Comparison of ENCODE assay signal across 33 mouse cellular contexts in the genomic region with DNA sequence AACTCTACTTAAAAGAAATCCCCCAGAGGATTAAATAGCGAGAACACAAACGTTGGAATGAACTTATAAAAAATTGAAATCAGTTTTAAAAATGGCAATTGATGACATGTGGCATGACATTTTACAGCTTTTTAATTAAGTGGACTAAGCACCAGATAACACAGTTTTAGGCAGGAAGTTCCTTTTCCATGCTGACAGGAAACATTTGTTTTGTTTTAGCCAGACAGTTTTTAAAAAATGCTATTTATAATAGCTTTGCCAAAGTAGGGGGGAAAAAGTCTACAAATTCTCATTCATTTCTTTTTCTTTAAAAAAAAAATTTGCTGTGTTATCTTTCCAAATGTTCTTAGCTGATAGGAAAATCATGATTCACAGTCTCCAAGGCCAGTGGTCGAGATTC. TPM values are rescaled to one million over a fixed set of nuclear protein-coding genes. Genes with fewer than 3 reads are reported as not detected.
DNase-seq lines count a peak whose midpoint lies in the region; ATAC-seq and TF ChIP-seq lines count a peak whose summit lies in the region.
"Had no signal": no experiment of that assay in that cellular context is flagged by ENCODE, and none has a peak within 500 bp of the region (broad histone marks: within the 10 kb centered on the region; RNA-seq: fewer than 3 reads in every experiment).

No protein-coding gene starts in this region.

- no peak overlapping the region for H3K4me2 ChIP-seq in liver, embryonic 11.5 days
- H3K4me2 ChIP-seq: embryonic facial prominence, embryonic 13.5 days; forebrain, embryonic 12.5 days; heart, embryonic 15.5 days; hindbrain, embryonic 15.5 days; limb, embryonic 12.5 days; liver, embryonic 12.5 days; midbrain, embryonic 15.5 days; neural tube, embryonic 15.5 days had no signal

- H3K27ac ChIP-seq in liver, adult 2 months (replicated peaks; ENCODE audit: insufficient read depth, low read depth, low read length) = no peak overlapping the region
- no peak overlapping the region for H3K27ac ChIP-seq in liver, embryonic 11.5 days (ENCODE audit: low read depth, low read length)
- H3K27ac ChIP-seq: forebrain, embryonic 12.5 days; hindbrain, embryonic 10.5 days; hindbrain, embryonic 15.5 days; layer of hippocampus, adult 2 months; left cerebral cortex, adult 2 months; liver, embryonic 12.5 days; midbrain, embryonic 10.5 days; midbrain, embryonic 15.5 days; neural tube, embryonic 15.5 days had no signal

- DNase-seq in heart, adult 8-10 months (ENCODE audit: low spot score) = peak; percentile 33
- no peak for DNase-seq in heart, postnatal 36 days
- DNase-seq in kidney, adult 9 months = peak; percentile 20
- no peak for DNase-seq in kidney, adult 18-20 months
- peak; percentile 29 for DNase-seq in liver, adult 2 months (ENCODE audit: extremely low read depth, low read depth, low spot score)
- no peak for DNase-seq in liver, embryonic 11.5 days (ENCODE audit: low spot score)
- no peak for DNase-seq in spleen, postnatal 14 days (ENCODE audit: low spot score in 2 of 2)
- DNase-seq: adrenal gland, postnatal 25 days; cerebellum, adult 11-12 months; cerebellum, adult 9-11 months; embryo, embryonic 11 days; forebrain, postnatal 0 days; gastrocnemius, postnatal 14 days; liver, postnatal 0 days; lung, postnatal 14 days; right cerebral cortex, postnatal 14 days; thymus, postnatal 14 days had no signal

- peaks cover 2% of the 10 kb centered on the region; the same call in 1 of the 2 replicates for H3K4me1 ChIP-seq in liver, adult 2 months (ENCODE audit: control insufficient read depth, insufficient read depth, low read length)
- no peaks in the 10 kb centered on the region for H3K4me1 ChIP-seq in liver, embryonic 11.5 days (replicated peaks; ENCODE audit: control insufficient read depth, insufficient read depth, low read length)
- H3K4me1 ChIP-seq: forebrain, embryonic 12.5 days; hindbrain, embryonic 10.5 days; hindbrain, embryonic 15.5 days; liver, embryonic 12.5 days; midbrain, embryonic 10.5 days; midbrain, embryonic 15.5 days; neural tube, embryonic 15.5 days had no signal

- H3K9me3 ChIP-seq in liver, embryonic 11.5 days (ENCODE audit: control insufficient read depth, low read length) = no peaks in the 10 kb centered on the region
- H3K9me3 ChIP-seq: embryonic facial prominence, embryonic 13.5 days; forebrain, embryonic 12.5 days; midbrain, embryonic 10.5 days; midbrain, embryonic 15.5 days; neural tube, embryonic 15.5 days had no signal

- H3K79me2 ChIP-seq in liver, adult 2 months (ENCODE audit: control insufficient read depth, insufficient read depth, low read length) = no peaks in the 10 kb centered on the region

- no peak overlapping the region for H3K4me3 ChIP-seq in liver, adult 2 months (ENCODE audit: insufficient read depth, low read depth, low read length)
- H3K4me3 ChIP-seq in liver, embryonic 11.5 days (ENCODE audit: low read depth, low read length) = no peak overlapping the region
- H3K4me3 ChIP-seq: embryonic facial prominence, embryonic 13.5 days; forebrain, embryonic 12.5 days; heart, embryonic 15.5 days; hindbrain, embryonic 10.5 days; hindbrain, embryonic 15.5 days; layer of hippocampus, adult 2 months; left cerebral cortex, adult 2 months; limb, embryonic 12.5 days; liver, embryonic 12.5 days; midbrain, embryonic 10.5 days; midbrain, embryonic 15.5 days; neural tube, embryonic 15.5 days had no signal

- WGBS in liver, adult 2 months = 56% methylated on average over 3 of the region's 3 CpGs
- WGBS in liver, embryonic 11.5 days = 50% methylated on average over 3 of the region's 3 CpGs

- TF ChIP-seq CTCF in liver, adult 2 months (IDR thresholded peaks at IDR 0.05; ENCODE audit: low read depth, low read length) = no peak

- intact Hi-C loops in heart, postnatal 36 days (cut with DNase I) = loop anchor here (2.0 kb wide), 1 partner anchor 30 kb away; a partner anchor contains a TSS

- H3K9ac ChIP-seq in liver, adult 2 months (ENCODE audit: low read depth, low read length) = no peak overlapping the region
- H3K9ac ChIP-seq in liver, embryonic 11.5 days (ENCODE audit: low read depth, low read length) = no peak overlapping the region
- H3K9ac ChIP-seq: embryonic facial prominence, embryonic 13.5 days; forebrain, embryonic 12.5 days; forebrain, postnatal 0 days; heart, embryonic 15.5 days; hindbrain, embryonic 15.5 days; limb, embryonic 12.5 days; liver, embryonic 12.5 days; liver, postnatal 0 days; midbrain, embryonic 15.5 days; neural tube, embryonic 15.5 days had no signal

- H3K27me3 ChIP-seq in liver, adult 2 months (ENCODE audit: control insufficient read depth, insufficient read depth, low read length) = no peaks in the 10 kb centered on the region
- H3K27me3 ChIP-seq in liver, embryonic 11.5 days (replicated peaks; ENCODE audit: control insufficient read depth, insufficient read depth, low read length) = no peaks in the 10 kb centered on the region
- H3K27me3 ChIP-seq: embryonic facial prominence, embryonic 13.5 days; forebrain, embryonic 12.5 days; heart, embryonic 15.5 days; hindbrain, embryonic 15.5 days; limb, embryonic 12.5 days; liver, embryonic 12.5 days; midbrain, embryonic 15.5 days; neural tube, embryonic 15.5 days had no signal

- no peak for TF ChIP-seq POLR2A in liver, adult 2 months (IDR thresholded peaks at IDR 0.05; ENCODE audit: extremely low read depth, insufficient read depth, low read length)

- no peak for ATAC-seq in liver, embryonic 11.5 days (replicated peaks; ENCODE audit: low FRiP score)
- ATAC-seq: CD4-positive, CD25-positive, alpha-beta regulatory T cell, adult 4 months; forebrain, postnatal 0 days; inflammation-experienced regulatory T-cells, adult 6 months; liver, embryonic 12.5 days; liver, postnatal 0 days; midbrain, embryonic 15.5 days had no signal

- H3K36me3 ChIP-seq in liver, adult 2 months (ENCODE audit: control insufficient read depth, insufficient read depth, low read length) = no peaks in the 10 kb centered on the region
- H3K36me3 ChIP-seq in liver, embryonic 11.5 days (ENCODE audit: control insufficient read depth, insufficient read depth, low read length) = no peaks in the 10 kb centered on the region
- H3K36me3 ChIP-seq: embryonic facial prominence, embryonic 13.5 days; forebrain, embryonic 12.5 days; heart, embryonic 15.5 days; hindbrain, embryonic 10.5 days; hindbrain, embryonic 15.5 days; limb, embryonic 12.5 days; liver, embryonic 12.5 days; midbrain, embryonic 10.5 days; midbrain, embryonic 15.5 days; neural tube, embryonic 15.5 days had no signal

RNA-seq across cellular contexts. Expression of a gene that starts 29.6 kb away (rescaled TPM):
- total RNA-seq in heart, adult 8-10 months (2022) = 1 to 10 TPM; 5.0 to 8.6 (median 5.4) TPM
- 1 to 10 TPM; 8.6 to 9.9 TPM for total RNA-seq in heart, postnatal 36 days (2021)
- 0.37 and 0.40 TPM in 2 replicates for total RNA-seq in liver, adult 2 months (2014; rRNA removed)
- 0.06 and 0.10 TPM in 2 replicates for polyA plus RNA-seq in liver, adult 2 months (2012; rRNA removed)
- 0.41 and 0.74 TPM in 2 replicates for polyA plus RNA-seq in liver, embryonic 11.5 days (2014; fragmentation: Nextera tagmentation; extraction: Ambion mirVana)
- total RNA-seq: granulocyte monocyte progenitor cell, adult 5-6 weeks; megakaryocyte progenitor cell, adult 5-6 weeks had no signal
- polyA plus RNA-seq: CD4-positive, CD25-positive, alpha-beta regulatory T cell, adult 4 months had no signal

Comparison
In these comparisons a context has a peak if more than half of its experiments do, and no peak if none do; other contexts are left out.
1. DNase-seq: peak in heart, adult 8-10 months (single experiment), kidney, adult 9 months (single experiment) and liver, adult 2 months (single experiment); none in heart, postnatal 36 days (0 of 2), kidney, adult 18-20 months (single experiment), liver, embryonic 11.5 days (single experiment) and spleen, postnatal 14 days (0 of 2).